Mouse (Mus musculus) olfactory bulb, adult 2 months (tissue): Measurements from ENCODE around the gene Ctdspl. TPM values are rescaled to one million over a fixed set of nuclear protein-coding genes. Genes with fewer than 3 reads are reported as not detected.

Source experiments
- H3K27ac ChIP-seq: fragments of 200-500 bp; 2 replicates; pipeline ENCODE4 v1.5.1; 2012; ENCODE audit warnings: low read depth, low read length; ENCODE audit not compliant: insufficient read depth
- H3K4me1 ChIP-seq: fragments of 200-500 bp; 2 replicates; pipeline ENCODE4 v1.6.1; 2012; ENCODE audit warnings: low read length; ENCODE audit not compliant: control insufficient read depth, insufficient read depth
- H3K4me3 ChIP-seq: fragments of 200-500 bp; 2 replicates; pipeline ENCODE4 v1.5.1; 2012; ENCODE audit warnings: mild to moderate bottlenecking, low read depth, low read length, moderate library complexity; ENCODE audit not compliant: insufficient read depth
- CTCF ChIP-seq: fragments of 200-500 bp; IDR thresholded peaks from 2 replicates; pipeline ENCODE4 v1.5.1; 2012; ENCODE audit warnings: low read depth, mild to moderate bottlenecking, low read length, moderate library complexity; ENCODE audit not compliant: insufficient read depth
- POLR2A ChIP-seq: fragments of 200-500 bp; IDR thresholded peaks from 2 replicates; pipeline ENCODE4 v1.6.1; 2012; ENCODE audit warnings: mild to moderate bottlenecking, low read depth, low read length, moderate library complexity; ENCODE audit not compliant: insufficient read depth
- WGBS: fragments of 180-500 bp; shearing (Covaris S2); methylation state at CpG from one replicate; pipeline ENCODE4 v1.1.7; 2018; 5-methylcytosine and 5-hydroxymethylcytosine counted together
- polyA plus RNA-seq: library from polyadenylated mRNA; stranded (reverse); fragments of >200 nt; gene quantifications from 2 replicates; pipeline ENCODE4 v1.2.4, GENCODE M21; 2012; ENCODE audit warnings: low replicate concordance; ENCODE audit not compliant: missing spikeins, insufficient read depth, insufficient read length

Gene Ctdspl
- polyA plus RNA-seq, 1 experiment, result not detected

- H3K4me3 ChIP-seq, result no peak overlapping the region
- 87% methylated on average over 1 of the region's 1 CpGs for WGBS
- TF ChIP-seq POLR2A, result no peak
- no peak for TF ChIP-seq CTCF
- no peak overlapping the region for H3K27ac ChIP-seq
- H3K4me1 ChIP-seq, result peaks cover 19% of the 10 kb centered on the region
These were observed 160.2 kb downstream of the Ctdspl start for GRCm38 (mm10) chr9:119086451-119086850.

- Histone ChIP-seq H3K4me3 (no peak overlapping the region), H3K4me1 (peaks cover 16% of the 10 kb centered on the region), H3K27ac (no peak overlapping the region)
- 81% methylated on average over 5 of the region's 5 CpGs for WGBS
- TF ChIP-seq CTCF, result no peak
- no peak for TF ChIP-seq POLR2A
These were observed 161.1 kb downstream of the Ctdspl start for GRCm38 (mm10) chr9:119087309-119087708.

GRCm38 (mm10) chr9:119088148-119088801 lies 162.0 kb downstream of the Ctdspl start:
- 6% methylated on average over 24 of the region's 24 CpGs for WGBS

GRCm38 (mm10) chr9:119089437-119089836 lies 163.2 kb downstream of the Ctdspl start:
- H3K27ac ChIP-seq, result no peak overlapping the region
- TF ChIP-seq CTCF (no peak), POLR2A (no peak)
- peaks cover 36% of the 10 kb centered on the region for H3K4me1 ChIP-seq
- WGBS, result 66% methylated on average over 7 of the region's 7 CpGs
- H3K4me3 ChIP-seq, result no peak overlapping the region

More at GRCm38 (mm10) chr9:119088148-119088801, 162.0 kb downstream of the Ctdspl start:
- Histone ChIP-seq H3K4me3 (peak overlapping the region; percentile 22), H3K4me1 (peaks cover 25% of the 10 kb centered on the region), H3K27ac (no peak overlapping the region)
- no peak for TF ChIP-seq CTCF
- 0 out of 2 replicates have a peak, but pooled peaks have one; percentile 9 for TF ChIP-seq POLR2A

GRCm38 (mm10) chr9:119090462-119090861 lies 164.2 kb downstream of the Ctdspl start:
- peaks cover 36% of the 10 kb centered on the region for H3K4me1 ChIP-seq
- 82% methylated on average over 5 of the region's 5 CpGs for WGBS
- no peak overlapping the region for H3K4me3 ChIP-seq
- no peak overlapping the region for H3K27ac ChIP-seq
- TF ChIP-seq POLR2A (no peak), CTCF (no peak)

- no peak overlapping the region for H3K27ac ChIP-seq
- H3K4me1 ChIP-seq, result peaks cover 36% of the 10 kb centered on the region
- TF ChIP-seq POLR2A (no peak), CTCF (no peak)
- no peak overlapping the region for H3K4me3 ChIP-seq
- 86% methylated on average over 12 of the region's 12 CpGs for WGBS
These were observed 165.5 kb downstream of the Ctdspl start for GRCm38 (mm10) chr9:119091581-119092310.

GRCm38 (mm10) chr9:119092473-119093418 lies 166.5 kb downstream of the Ctdspl start:
- TF ChIP-seq POLR2A (0 out of 2 replicates have a peak, but pooled peaks have one; percentile 47), CTCF (no peak)
- peaks cover 35% of the 10 kb centered on the region for H3K4me1 ChIP-seq
- peak overlapping the region; percentile 64 for H3K4me3 ChIP-seq
- WGBS, result 11% methylated on average over 45 of the region's 45 CpGs
- no peak overlapping the region for H3K27ac ChIP-seq

Other genes with a start within 250 kb of the Ctdspl start
- not detected in 2 replicates for gene Vill, start 126.3 kb downstream of the Ctdspl start, polyA plus RNA-seq
- gene Plcd1, start 167.0 kb downstream of the Ctdspl start, polyA plus RNA-seq, result not detected in 2 replicates
- not detected in 2 replicates for gene Dlec1, start 176.0 kb downstream of the Ctdspl start, polyA plus RNA-seq
- not detected in 2 replicates for gene Acaa1b, start 230.6 kb downstream of the Ctdspl start, polyA plus RNA-seq
- gene Gm47289, start 232.7 kb downstream of the Ctdspl start, polyA plus RNA-seq, result not detected in 2 replicates